Mouse (Mus musculus): ENCODE results near the gene Epb41l4b. TPM values are rescaled to one million over a fixed set of nuclear protein-coding genes. Genes with fewer than 3 reads are reported as not detected.
A peak's percentile ranks its signal among the peaks of the same experiment; 100 is the strongest.

Epb41l4b gene
- polyA plus RNA-seq, 1 experiment from 2014 or later, result 0.54 TPM

DNA sequence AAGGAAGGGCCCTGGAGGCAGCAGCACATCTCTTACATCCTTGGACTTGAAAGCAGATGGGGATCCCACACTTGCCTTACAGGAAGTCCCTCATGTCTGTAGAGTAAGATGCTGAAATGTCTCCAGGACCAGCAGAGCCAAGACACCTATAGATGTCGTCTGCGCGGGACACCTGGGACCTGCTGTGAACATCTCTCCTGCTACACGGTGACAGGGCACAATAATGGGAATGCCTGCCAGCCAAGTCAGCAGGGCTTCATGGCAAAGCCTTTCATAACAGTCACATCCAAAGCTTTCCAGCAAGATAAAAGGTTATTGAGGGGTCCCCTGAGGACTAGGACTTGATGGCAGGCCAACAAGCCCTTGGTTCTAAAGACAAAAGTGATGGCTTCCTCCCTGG is 45.8 kb downstream of the Epb41l4b start:
- Histone ChIP-seq H3K27me3 (no peaks in the 10 kb centered on the region), H3K9ac (no peak overlapping the region), H3K27ac (no peak overlapping the region), H3K9me3 (no peaks in the 10 kb centered on the region), H3K36me3 (replicated peaks) (no peaks in the 10 kb centered on the region), H3K4me3 (replicated peaks) (no peak overlapping the region), H3K4me1 (peaks cover 8% of the 10 kb centered on the region; the same call in 1 of the 2 replicates), H3K4me2 (no peak overlapping the region)
- WGBS, result 90% methylated on average over 4 of the region's 4 CpGs
- ATAC-seq (ENCODE audit: low FRiP score), result no peak

DNA sequence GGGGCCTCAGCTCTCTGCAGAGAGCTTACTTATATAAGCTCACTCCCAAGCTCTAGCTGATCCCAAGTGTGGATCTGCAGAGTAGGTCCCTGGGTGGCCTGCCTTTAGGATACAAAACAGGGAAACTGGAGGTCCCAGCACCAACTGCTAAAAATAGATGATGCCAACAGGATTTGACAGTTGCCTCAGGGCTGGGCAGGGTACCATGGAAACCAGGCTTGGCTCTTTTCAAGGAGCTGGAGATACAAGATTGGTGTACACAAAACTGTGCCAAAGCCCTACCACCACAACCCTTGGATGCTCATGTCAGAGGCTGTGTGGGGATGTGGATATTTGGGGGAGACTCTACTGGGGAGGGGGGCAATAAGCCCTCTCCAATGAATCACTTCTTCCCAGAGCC is 47.7 kb downstream of the Epb41l4b start:
- Histone ChIP-seq H3K4me1 (peaks cover 14% of the 10 kb centered on the region), H3K9me3 (no peaks in the 10 kb centered on the region), H3K4me3 (replicated peaks) (no peak overlapping the region), H3K27ac (no peak overlapping the region), H3K9ac (no peak overlapping the region), H3K4me2 (no peak overlapping the region), H3K36me3 (replicated peaks) (no peaks in the 10 kb centered on the region), H3K27me3 (no peaks in the 10 kb centered on the region)
- no peak for ATAC-seq (ENCODE audit: low FRiP score)

DNA sequence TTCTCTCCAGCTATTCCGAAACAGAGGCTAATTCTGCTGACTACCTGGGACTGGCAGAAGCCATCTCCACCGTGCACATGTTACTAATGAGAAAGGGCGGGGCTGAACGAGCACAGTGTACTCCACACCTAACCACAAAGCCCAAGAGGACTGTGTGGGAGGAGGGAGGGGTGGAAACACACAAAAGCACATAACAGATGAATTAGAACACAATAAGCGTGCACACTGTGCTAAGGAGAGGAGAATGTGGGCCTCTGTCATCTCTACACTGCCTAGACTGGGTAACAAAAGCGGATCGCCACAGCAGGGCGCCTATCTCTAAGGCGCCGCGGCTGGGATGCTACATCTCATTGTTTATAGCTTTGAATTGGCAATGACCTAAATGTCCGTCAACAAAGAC is 51.9 kb downstream of the Epb41l4b start:
- Histone ChIP-seq H3K9ac (no peak overlapping the region), H3K4me3 (replicated peaks) (no peak overlapping the region), H3K9me3 (no peaks in the 10 kb centered on the region), H3K27ac (no peak overlapping the region), H3K4me1 (peaks cover 14% of the 10 kb centered on the region), H3K36me3 (replicated peaks) (no peaks in the 10 kb centered on the region), H3K27me3 (peaks cover 4% of the 10 kb centered on the region; the same call in 1 of the 2 replicates), H3K4me2 (no peak overlapping the region)
- whole genome bisulfite sequencing, result 26% methylated on average over 12 of the region's 12 CpGs
- peak; percentile 79 for ATAC-seq (ENCODE audit: low FRiP score)

DNA sequence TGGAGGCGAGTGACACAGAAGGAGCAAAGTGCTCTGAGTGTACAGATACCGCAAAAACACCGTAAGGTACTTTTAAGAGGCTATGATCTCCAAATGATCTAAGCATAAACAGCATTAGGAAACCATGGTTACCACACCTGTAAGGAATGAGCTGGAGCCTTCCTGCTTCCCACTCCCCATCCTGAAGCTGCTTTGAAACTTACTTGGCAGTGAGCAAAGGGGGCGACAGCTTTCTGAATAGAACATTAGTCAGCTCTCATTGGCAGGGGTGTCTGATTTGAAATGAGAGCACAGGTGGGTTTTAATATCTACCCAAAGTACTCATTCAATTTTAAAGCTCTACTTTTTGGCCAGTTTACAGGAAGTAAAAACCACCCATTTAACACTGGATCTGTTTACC is 54.9 kb downstream of the Epb41l4b start:
- H3K27me3 ChIP-seq, result peaks cover 7% of the 10 kb centered on the region; the same call in 1 of the 2 replicates
- WGBS, result 75% methylated on average over 4 of the region's 4 CpGs
- no peak for ATAC-seq (ENCODE audit: low FRiP score)
- H3K4me2 ChIP-seq, result no peak overlapping the region
- H3K9ac ChIP-seq, result no peak overlapping the region
- H3K4me1 ChIP-seq, result peaks cover 9% of the 10 kb centered on the region
- no peak overlapping the region for H3K4me3 ChIP-seq (replicated peaks)
- no peak overlapping the region for H3K27ac ChIP-seq
- no peaks in the 10 kb centered on the region for H3K36me3 ChIP-seq (replicated peaks)
- H3K9me3 ChIP-seq, result no peaks in the 10 kb centered on the region

DNA sequence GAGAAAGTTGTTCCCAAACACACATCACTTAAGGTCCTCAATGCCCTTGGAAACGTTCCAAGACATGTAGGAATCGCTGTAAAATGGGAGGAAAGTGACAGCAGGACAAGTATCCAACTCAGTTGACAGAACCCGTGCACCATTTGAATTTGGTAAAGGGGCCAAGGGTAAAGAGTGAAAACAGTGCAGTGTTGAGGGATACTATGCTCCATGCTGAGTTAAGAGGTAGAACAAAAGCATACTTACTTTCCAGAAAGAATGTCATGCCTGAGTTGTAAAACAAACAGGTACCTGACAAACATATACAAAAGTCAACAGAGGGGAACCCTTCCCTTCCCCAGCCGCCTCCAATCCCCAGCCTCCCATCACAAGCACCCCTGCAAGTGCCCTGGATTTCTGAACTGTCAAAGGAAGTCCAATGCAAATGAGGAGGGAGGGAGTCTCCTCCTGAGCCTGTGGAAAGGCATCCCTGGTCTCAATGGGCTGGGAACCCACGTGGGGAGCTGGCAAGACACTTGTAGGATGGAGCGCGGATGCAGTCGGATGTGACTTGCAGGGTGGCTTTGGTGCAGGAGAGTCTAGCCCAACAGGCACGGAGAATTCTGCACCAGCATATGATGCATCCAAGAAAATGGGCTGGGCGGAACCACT is 57.4 kb downstream of the Epb41l4b start:
- Histone ChIP-seq H3K9ac (no peak overlapping the region), H3K27me3 (peaks cover 11% of the 10 kb centered on the region; the same call in 1 of the 2 replicates), H3K36me3 (replicated peaks) (no peaks in the 10 kb centered on the region), H3K4me1 (peaks cover 4% of the 10 kb centered on the region), H3K9me3 (no peaks in the 10 kb centered on the region), H3K4me3 (replicated peaks) (no peak overlapping the region), H3K27ac (no peak overlapping the region), H3K4me2 (no peak overlapping the region)
- no peak for ATAC-seq (ENCODE audit: low FRiP score)
- WGBS, result 50% methylated on average over 10 of the region's 10 CpGs

DNA sequence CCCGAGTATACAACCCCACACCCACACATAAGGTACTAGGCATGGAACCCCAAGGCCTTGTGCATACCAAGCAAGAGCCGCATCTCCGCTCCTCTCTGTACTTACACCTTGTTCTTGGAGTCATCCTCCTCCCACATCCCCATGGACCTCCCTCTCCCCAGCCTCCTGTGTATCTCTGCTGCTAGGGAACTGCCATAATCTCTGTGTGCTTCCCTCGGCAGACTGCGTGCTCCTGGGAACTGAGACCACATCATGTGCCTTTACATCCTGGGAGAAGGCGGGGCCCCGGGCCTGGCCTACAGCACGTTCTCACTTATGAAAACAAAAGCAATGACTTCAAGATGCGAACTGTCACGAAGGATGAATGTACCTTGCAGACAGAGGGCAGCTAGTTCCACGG is 59.6 kb downstream of the Epb41l4b start:
- H3K27ac ChIP-seq, result no peak overlapping the region

DNA sequence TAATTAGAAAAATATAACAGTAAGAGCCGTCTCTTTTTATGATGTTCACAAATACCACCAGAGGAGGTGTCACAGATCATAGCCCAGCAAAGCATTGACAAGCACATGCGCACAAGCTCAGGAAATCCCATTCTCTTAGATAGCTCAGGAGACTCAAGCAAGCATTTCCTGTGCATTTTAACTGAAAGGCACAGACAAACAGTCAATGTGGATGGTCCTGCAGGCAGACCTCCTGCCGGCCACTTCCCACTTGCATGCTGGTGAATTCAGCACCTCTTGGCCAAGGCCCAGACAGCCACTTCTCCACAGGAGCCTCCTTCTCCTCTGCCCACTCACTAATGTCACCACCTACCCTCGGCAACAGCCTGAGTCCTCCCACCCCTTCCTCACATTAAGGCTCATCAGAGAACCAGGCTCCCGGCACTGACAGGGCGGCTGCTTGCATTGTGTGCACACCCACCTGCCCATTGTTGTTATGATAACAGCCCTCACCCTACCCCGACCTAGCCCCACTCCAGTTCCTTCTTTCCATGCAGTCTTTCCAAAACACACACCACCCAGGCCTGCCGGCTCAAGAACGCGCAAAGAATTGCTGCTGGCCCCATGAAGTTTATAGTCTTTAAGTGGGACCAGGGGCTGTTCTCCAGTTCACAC is 60.3 kb downstream of the Epb41l4b start:
- H3K27me3 ChIP-seq, result peaks cover 11% of the 10 kb centered on the region; the same call in 1 of the 2 replicates
- no peaks in the 10 kb centered on the region for H3K36me3 ChIP-seq (replicated peaks)
- peak overlapping the region; percentile 13; the same call in 1 of the 2 replicates for H3K27ac ChIP-seq
- ATAC-seq (ENCODE audit: low FRiP score), result no peak
- H3K9me3 ChIP-seq, result no peaks in the 10 kb centered on the region
- no peak overlapping the region for H3K4me3 ChIP-seq (replicated peaks)
- H3K9ac ChIP-seq, result no peak overlapping the region
- peaks cover 4% of the 10 kb centered on the region for H3K4me1 ChIP-seq
- 78% methylated on average over 10 of the region's 10 CpGs for WGBS
- H3K4me2 ChIP-seq, result no peak overlapping the region

More for the DNA sequence above, 59.6 kb downstream of the Epb41l4b start:
- peaks cover 11% of the 10 kb centered on the region; the same call in 1 of the 2 replicates for H3K27me3 ChIP-seq
- no peak overlapping the region for H3K4me2 ChIP-seq
- H3K4me3 ChIP-seq (replicated peaks), result no peak overlapping the region
- no peaks in the 10 kb centered on the region for H3K36me3 ChIP-seq (replicated peaks)
- ATAC-seq (ENCODE audit: low FRiP score), result no peak
- peaks cover 4% of the 10 kb centered on the region for H3K4me1 ChIP-seq
- WGBS, result 78% methylated on average over 11 of the region's 11 CpGs
- no peaks in the 10 kb centered on the region for H3K9me3 ChIP-seq
- no peak overlapping the region for H3K9ac ChIP-seq

DNA sequence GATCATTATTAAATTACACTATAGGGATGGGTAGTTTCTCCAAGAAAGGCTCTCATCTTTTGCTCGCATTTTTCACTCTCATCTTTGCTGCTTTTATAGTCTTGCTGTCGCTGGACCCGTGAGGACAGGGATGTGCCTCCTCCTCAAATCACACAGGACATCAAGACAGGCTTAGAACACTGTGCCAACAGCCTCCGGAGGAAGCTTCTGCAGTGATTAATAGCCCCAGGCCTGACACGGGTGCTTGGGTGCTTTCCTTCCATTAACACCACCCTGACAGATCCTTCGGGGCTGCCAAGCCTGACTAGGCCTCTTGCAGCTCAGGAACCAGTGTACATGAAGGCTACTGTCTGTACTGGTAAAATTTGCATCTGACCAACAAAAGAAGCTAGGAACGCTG is 61.8 kb downstream of the Epb41l4b start:
- 79% methylated on average over 7 of the region's 7 CpGs for WGBS
- no peak for ATAC-seq (ENCODE audit: low FRiP score)
- Histone ChIP-seq H3K27ac (no peak overlapping the region), H3K4me3 (replicated peaks) (no peak overlapping the region), H3K9ac (no peak overlapping the region), H3K9me3 (no peaks in the 10 kb centered on the region), H3K4me2 (no peak overlapping the region), H3K27me3 (0 out of 2 replicates have a peak, but pooled peaks cover 11% of the 10 kb centered on the region), H3K36me3 (replicated peaks) (no peaks in the 10 kb centered on the region), H3K4me1 (peaks cover 4% of the 10 kb centered on the region)

DNA sequence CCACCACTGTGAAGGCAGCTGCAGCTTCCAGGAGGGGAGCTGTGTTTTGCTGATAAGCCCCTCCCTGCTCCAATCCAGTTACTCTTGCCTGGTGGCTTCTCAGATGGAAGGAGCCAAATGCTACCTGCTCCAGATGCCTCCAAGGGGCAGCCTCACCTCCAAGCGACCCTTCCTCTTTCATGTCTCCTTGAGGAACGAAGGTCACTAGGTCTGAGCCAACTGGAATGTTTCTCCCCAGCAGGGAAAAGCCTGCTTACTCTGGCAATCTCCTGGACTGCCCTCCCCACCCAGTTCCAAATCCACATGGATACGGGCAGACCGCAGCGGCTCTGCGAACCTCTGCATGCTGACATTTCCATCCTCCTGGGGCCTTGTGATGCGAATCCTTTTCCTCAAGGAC is 69.4 kb downstream of the Epb41l4b start:
- Histone ChIP-seq H3K4me2 (no peak overlapping the region), H3K4me3 (replicated peaks) (no peak overlapping the region), H3K27ac (no peak overlapping the region), H3K9me3 (no peaks in the 10 kb centered on the region), H3K36me3 (replicated peaks) (no peaks in the 10 kb centered on the region), H3K27me3 (peaks cover 3% of the 10 kb centered on the region; the same call in 1 of the 2 replicates), H3K9ac (no peak overlapping the region), H3K4me1 (no peaks in the 10 kb centered on the region; the same call in 1 of the 2 replicates)
- WGBS, result 79% methylated on average over 7 of the region's 7 CpGs
- ATAC-seq (ENCODE audit: low FRiP score), result no peak

DNA sequence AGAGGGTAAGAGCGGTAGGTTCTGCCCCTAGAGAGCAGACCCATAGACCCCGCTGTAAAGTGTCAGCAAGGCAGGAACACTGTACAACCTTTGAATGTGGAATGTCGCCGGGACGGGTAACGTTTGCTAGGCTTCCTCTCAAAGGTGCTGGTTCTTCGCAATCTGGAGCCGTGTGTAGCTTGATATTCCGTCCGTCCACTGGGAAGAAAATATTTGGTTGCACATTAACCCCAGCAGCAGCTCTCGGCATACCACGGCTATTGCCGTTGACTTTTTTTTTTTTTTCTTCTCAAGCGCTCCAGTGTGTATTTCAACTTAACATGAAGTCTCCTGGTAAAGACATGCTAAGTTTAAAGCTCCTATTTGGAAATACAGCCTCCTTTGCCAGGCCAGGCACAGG is 70.1 kb downstream of the Epb41l4b start:
- no peak overlapping the region for H3K4me2 ChIP-seq
- no peak for ATAC-seq (ENCODE audit: low FRiP score)
- H3K27me3 ChIP-seq, result peaks cover 3% of the 10 kb centered on the region; the same call in 1 of the 2 replicates
- no peak overlapping the region for H3K9ac ChIP-seq
- no peak overlapping the region for H3K4me3 ChIP-seq (replicated peaks)
- H3K36me3 ChIP-seq (replicated peaks), result no peaks in the 10 kb centered on the region
- no peaks in the 10 kb centered on the region; the same call in 1 of the 2 replicates for H3K4me1 ChIP-seq
- 96% methylated on average over 14 of the region's 14 CpGs for WGBS
- no peaks in the 10 kb centered on the region for H3K9me3 ChIP-seq
- H3K27ac ChIP-seq, result no peak overlapping the region

DNA sequence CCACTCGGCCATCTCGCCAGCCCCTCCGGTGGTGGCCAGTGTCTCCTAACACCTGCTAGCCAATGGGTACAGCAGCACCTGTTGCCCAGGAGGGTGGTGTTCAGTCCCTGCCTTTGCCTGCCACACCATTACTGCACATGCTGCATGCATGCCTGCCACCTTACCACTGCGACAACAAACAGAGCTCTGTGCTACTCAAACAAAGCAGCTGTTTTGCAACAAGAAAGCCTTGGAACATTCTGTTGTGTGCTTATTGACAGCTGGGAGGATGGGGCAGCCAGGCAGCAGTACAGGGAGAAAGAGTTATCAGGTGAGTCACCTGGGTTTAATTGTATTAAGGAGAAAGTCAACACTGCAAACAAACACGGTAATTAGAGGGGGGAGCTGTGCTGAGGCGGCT is 72.6 kb downstream of the Epb41l4b start:
- Histone ChIP-seq H3K4me2 (no peak overlapping the region), H3K27ac (no peak overlapping the region), H3K9me3 (no peaks in the 10 kb centered on the region), H3K9ac (no peak overlapping the region), H3K36me3 (replicated peaks) (no peaks in the 10 kb centered on the region), H3K4me3 (replicated peaks) (no peak overlapping the region), H3K27me3 (peaks cover 7% of the 10 kb centered on the region; the same call in 1 of the 2 replicates), H3K4me1 (no peaks in the 10 kb centered on the region)
- no peak for ATAC-seq (ENCODE audit: low FRiP score)
- 71% methylated on average over 6 of the region's 6 CpGs for WGBS

DNA sequence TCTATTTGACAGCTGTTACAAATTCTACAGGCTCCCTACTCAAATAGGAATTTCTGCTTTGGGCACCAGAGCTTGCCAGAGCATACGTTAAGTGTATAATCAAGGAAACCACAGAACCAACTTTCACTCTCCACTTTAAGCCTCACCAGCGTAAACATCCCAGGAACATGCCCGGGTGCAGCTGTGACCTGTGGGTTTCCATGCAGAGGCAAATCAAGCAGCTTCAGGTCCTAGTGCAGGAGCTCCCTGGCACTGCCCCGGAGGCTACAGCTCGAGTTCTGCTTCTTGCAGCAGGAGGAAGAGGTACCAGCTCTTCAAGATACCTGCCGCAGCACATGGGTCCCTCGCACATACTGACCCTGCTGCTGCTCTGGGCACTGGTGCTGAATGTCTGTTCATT is 74.8 kb downstream of the Epb41l4b start:
- Histone ChIP-seq H3K4me3 (replicated peaks) (no peak overlapping the region), H3K36me3 (replicated peaks) (no peaks in the 10 kb centered on the region), H3K27ac (no peak overlapping the region), H3K4me2 (no peak overlapping the region), H3K4me1 (peaks cover 14% of the 10 kb centered on the region), H3K9me3 (no peaks in the 10 kb centered on the region), H3K27me3 (peaks cover 7% of the 10 kb centered on the region; the same call in 1 of the 2 replicates), H3K9ac (no peak overlapping the region)
- no peak for ATAC-seq (ENCODE audit: low FRiP score)
- whole genome bisulfite sequencing, result 77% methylated on average over 7 of the region's 7 CpGs

DNA sequence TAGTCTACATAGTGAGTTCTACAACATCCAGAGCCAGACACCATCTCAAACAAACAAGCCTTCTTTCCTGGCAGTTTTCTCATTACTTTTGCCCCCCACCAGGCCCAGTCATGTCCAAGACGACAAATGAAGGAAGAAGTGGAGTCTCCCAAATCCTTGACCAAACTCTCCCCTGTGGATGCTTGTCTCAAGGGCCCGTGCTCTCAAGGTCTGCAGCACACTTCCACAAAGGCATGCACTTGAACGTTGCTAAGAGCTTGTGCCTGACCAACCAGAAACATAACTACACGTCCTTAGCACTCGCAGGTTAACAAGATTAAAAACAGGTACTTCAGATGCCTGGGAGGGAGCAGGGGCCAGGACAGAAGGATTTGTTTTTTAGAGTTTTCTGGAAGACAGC is 75.4 kb downstream of the Epb41l4b start:
- Histone ChIP-seq H3K4me1 (peaks cover 14% of the 10 kb centered on the region), H3K27me3 (peaks cover 7% of the 10 kb centered on the region; the same call in 1 of the 2 replicates), H3K4me2 (no peak overlapping the region), H3K9me3 (no peaks in the 10 kb centered on the region), H3K36me3 (replicated peaks) (no peaks in the 10 kb centered on the region), H3K9ac (no peak overlapping the region), H3K27ac (no peak overlapping the region), H3K4me3 (replicated peaks) (no peak overlapping the region)
- no peak for ATAC-seq (ENCODE audit: low FRiP score)
- WGBS, result 81% methylated on average over 5 of the region's 5 CpGs

Data from forebrain, embryonic 12.5 days (tissue).